Mouse (Mus musculus): ENCODE results near the gene Nat8f6.
A peak's percentile ranks its signal among the peaks of the same experiment; 100 is the strongest.
"Not testable (repeated sequence)": the region's sequence is repeated elsewhere in the genome, so short reads cannot be mapped to it uniquely, and the experiment has no call there.

Gene Nat8f6

DNA sequence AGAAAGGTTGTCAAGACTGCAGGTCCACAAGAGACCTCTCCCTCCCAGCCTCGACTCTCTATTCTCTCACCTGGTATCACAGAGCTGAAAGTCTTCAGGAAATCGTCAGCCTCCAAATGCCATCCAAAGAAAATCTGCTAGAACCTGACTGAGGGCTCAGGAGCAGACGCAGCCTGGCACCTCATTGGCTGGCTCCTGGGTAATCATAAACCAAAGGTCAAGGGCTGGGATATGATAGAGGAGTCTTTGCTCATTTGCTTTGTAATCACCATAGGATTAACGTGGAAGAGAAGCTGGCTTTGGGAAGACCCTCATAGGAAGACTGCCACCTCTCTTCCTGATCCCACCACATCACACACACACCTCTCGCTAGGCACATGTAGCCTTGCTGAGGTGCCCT is at the start of gene Nat8f6, which contains the start of gene Nat8f5:
Nat8f6 (minus strand) TSS at position 118 of the 400 bp plus-strand sequence.
Nat8f5 (minus strand) TSS at position 136 of the 400 bp plus-strand sequence.
- DNase-seq = peak in 1 of 2 experiments; percentile 67

GRCm38 (mm10) chr6:85869006-85869405 is 48.3 kb upstream of the Nat8f6 start, which contains the start of gene Nat8f2:
Gene Nat8f2 (minus strand): TSS chr6:85869158.
- peak; percentile 75 to 84 for DNase-seq

DNA sequence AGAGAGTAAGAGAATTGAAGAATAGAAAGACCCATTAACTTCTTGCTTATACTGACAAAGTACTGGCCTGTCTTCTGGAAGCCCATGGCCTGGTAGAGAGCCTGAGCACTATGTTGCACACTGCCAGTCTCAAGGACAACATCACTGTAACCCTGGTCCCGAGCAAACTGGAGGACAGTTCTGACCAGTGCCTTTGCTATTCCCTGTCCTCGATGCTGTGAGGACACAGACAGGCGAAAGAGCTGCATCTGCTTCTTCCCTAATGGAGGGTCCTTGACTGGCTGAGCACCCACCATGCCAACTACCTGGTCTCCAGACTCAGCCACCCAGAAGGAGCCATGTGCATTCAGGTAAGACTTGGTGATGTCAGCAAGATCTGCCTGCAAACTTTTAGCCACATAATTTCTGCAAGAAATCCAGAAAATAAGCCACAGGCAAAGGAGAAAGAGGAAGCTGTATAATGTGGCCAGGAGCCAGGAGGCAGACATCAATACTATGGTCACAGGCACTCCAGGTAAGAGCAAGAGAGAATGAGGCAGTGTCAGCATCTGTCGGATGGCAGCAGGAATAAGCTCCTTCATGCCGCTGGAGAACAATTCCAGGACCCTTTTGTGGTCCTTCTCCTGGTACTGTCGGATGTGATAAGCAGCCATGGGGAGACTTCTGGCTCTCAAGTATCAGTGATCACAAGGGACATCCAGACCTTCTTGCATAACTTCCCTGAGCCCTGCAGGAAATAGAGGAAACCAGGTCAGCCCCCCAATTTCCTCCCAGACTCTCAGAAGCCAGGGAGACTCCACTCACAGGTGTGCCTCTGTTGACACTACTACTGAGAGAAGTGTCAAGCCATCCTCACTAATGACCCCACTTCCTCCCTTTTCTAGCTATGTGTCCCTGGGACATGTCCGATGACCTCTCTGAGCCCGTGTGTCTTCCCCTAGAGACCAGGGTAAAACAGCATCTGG is 47.3 kb upstream of the Nat8f6 start:
- DNase-seq = peak; percentile 30 to 32

DNA sequence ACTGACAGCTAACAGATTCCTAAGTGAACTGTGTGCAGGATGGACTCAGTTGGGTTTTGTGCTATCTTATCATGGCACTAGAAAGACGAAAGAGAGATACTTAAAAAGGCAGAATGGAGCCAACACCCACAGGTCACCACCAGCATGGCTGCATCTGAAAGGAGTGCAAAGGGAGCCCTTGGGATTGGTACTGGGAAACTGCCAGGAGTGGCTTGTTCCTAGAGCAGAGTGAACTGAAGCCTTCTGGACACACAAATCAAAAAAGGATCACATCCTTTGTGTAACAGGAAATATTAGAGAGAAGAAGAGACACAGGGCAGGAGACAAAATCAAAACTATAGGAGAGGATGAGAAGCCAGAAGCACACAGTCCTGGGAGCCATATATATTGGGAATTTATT is 46.2 kb upstream of the Nat8f6 start:
- not testable (repeated sequence) for DNase-seq

- not testable (repeated sequence) for DNase-seq
Observed at GRCm38 (mm10) chr6:85866166-85866565, 45.4 kb upstream of the Nat8f6 start.

DNA sequence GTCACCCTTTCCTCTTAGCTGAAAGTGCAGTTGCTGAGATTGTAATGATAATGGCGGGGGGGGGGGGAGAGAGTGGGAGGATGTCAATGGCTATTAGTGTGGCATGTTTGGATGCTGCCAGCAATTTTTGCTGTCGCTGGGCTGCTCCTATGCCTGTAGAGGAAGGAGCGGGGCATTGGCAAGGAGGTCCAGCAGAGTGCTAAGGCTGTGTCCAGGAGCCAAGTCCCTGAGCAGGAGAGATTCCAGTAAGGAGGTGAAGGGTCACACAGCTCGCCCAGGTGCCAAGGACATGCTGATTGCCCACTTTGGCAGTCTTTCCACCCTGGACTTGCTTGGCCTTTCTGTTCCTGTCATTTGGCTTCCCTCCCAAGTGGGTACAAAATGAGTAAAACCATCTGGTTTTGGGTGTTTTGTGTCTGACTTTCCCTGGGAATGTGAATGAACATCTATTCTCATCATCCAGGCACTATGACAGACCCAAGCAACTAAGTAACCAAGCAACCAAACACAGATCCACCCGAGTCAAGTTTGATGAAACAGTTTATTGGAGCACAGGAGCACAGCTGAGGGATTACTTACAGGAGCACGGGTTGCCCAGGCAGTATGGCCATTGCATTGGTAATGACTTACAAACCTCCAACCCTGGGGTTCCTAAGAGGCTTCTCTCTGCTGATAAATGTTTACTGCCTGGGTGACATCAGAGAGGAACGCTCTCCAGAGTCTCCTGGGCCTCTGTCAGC is 44.3 kb upstream of the Nat8f6 start:
- DNase-seq = peak; percentile 62 to 77

- no peak for DNase-seq
Observed at GRCm38 (mm10) chr6:85863840-85864239, 43.1 kb upstream of the Nat8f6 start.

GRCm38 (mm10) chr6:85863136-85863535 is 42.4 kb upstream of the Nat8f6 start:
- DNase-seq = no peak

DNA sequence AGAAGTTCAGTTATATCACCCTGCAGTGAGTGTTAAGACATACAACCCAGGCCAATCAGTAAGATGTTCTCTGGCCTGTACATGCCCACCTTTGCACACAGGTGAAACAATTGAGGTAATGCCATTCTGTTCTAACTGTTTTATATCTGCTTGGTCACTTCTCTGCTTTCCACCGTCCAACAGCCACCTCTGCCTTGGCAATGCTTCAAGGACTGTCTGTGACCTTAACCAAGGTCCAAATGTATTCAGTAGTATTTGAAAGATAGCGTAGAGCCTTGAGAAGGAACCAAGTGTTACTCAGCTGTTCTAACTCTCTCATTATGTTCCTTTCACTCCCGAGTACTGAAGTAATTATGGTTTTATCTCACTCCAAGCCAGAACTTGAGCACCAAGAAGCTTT is 41.8 kb upstream of the Nat8f6 start:
- peak; percentile 41 to 59 for DNase-seq

DNA sequence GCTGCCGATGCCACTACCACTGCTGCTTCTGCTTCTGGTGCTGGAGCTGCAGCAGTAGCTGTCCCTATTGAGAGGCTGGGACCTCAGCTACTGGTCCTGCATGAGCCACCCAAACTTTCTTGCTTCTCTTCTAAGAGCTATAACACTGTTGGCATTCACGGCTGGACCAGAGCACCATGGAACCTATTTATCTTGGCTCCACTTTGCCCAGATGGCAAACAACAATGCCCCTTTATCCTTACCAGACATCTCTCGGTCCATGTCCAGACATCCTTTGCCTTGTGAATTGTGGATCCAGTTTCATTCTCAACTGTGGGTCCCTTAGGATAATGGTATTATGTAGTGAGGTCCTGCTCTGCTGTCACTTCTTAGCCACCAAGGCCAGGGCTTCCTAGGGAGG is 40.5 kb upstream of the Nat8f6 start:
- DNase-seq = peak in 1 of 2 experiments; percentile 25

- peak; percentile 76 to 82 for DNase-seq
Observed at GRCm38 (mm10) chr6:85856194-85856678, 35.5 kb upstream of the Nat8f6 start.

DNA sequence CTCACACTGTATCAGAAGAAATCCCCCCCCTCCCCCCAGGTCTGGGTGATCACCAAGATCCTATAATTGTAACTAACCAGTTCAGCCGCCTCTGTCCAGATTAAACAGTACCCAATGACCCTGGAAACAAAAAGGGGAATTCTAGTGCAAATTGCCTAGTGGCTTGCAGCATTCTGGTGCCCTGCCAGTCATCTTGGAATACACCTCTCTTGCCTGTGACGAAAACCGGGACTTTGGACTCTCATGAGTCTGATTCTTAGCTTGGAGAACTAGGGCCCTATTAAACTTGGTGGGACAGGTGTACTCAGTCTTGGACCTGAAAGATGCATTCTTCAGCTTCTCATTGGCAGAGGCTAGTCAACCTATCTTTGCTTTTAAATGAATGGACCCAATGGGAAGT is 32.7 kb upstream of the Nat8f6 start:
- DNase-seq = peak; percentile 70 to 78

DNA sequence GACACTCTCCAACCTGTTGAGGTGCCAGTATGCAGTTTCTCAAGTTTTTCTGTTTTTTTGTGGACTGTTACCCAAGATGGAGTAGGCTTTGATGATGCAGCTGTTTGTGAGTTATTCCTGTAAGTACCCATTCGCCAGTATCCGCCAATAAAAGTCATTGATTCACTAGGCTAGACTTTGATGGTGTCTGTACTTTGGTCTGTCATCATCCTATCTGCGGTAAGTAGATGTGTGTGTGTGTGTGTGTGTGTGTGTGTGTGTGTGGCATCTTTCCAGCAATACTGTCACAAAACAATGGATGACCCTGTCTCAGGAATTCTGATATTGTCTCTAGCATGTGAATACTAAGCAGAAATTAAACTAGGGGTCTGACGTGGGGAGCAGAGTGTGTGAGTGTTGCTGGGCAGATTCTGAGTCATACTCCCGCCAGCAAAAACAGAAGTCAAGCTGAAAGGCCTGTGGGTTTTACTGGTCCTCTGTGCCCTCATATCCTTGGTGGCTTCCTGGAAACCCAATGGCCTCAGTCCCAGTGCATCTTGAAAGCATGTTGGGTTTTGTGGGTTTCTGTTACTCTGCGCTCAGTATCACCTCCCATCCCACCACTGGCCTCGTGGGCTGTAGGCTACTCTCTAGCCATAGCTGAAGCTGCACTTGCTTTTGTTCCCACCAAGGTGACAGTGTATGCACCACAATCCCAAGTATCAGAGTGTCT is 30.5 kb upstream of the Nat8f6 start:
- DNase-seq = no peak

GRCm38 (mm10) chr6:85849240-85849639 is 28.5 kb upstream of the Nat8f6 start:
- DNase-seq = no peak

- no peak for DNase-seq
Observed at GRCm38 (mm10) chr6:85848140-85848539, 27.4 kb upstream of the Nat8f6 start.

DNA sequence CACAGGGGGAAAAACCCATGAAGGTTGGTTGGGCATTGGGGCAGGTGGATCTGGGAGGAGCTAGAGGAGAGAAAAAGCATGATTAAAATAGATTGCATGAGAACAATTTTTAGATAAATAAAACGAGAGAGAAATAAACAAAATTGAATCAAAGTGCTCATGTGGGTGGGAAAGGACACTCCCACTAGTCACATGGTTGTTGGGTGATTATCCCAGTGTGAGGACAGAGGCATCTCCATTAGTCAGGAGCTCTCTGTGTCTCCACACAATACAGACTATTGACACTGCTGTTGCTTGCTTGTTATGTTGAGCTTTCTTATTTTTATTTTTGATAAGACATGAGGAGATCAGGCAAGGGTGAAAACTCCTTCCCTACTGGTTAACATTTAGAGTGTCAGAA is 26.2 kb upstream of the Nat8f6 start:
- no peak for DNase-seq

GRCm38 (mm10) chr6:85843677-85844458 is 23.1 kb upstream of the Nat8f6 start:
- not testable (repeated sequence) for DNase-seq

GRCm38 (mm10) chr6:85839982-85840381 is 19.2 kb upstream of the Nat8f6 start:
- DNase-seq = no peak

GRCm38 (mm10) chr6:85838674-85839073 is 17.9 kb upstream of the Nat8f6 start:
- DNase-seq = no peak

DNA sequence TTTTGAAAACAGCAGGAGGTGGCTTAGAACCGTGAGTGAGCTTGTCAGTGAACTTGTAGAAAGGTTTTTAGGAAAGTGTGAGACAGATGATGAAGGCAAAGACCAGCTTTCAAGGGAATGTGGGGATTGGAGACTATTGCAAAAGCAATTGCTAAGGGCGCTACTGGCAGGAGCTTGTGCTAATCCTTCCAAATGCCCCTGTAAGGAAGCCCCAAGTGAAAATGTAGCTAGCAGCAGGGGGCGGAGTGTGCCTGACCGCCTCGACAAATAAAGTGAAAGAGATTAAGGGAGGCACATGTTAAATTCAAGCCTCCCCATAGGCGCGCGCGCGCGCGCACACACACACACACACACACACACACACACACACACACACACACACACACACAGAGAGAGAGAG is 16.6 kb upstream of the Nat8f6 start:
- DNase-seq = peak; percentile 55 to 61

DNA sequence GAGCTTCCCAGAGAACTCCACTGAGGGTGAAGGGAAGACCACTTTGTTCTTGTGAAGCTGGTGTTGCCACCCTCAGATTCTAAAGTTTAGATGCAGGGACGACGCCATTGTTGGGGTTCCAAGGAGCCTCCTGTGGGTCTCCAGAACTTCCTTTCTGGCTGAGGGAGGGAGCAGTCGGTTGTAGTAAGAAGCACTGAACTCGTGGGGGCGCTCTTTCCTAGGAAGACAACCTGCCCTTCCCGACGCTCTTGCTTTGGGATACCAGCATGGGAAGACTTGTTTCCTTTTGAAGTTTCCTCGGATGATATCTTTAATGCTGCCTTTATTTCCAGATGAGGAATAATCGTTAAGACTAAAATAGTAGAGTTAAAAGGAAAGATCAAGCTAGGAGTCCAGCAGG is 16.1 kb upstream of the Nat8f6 start:
- DNase-seq = peak; percentile 50 to 74

DNA sequence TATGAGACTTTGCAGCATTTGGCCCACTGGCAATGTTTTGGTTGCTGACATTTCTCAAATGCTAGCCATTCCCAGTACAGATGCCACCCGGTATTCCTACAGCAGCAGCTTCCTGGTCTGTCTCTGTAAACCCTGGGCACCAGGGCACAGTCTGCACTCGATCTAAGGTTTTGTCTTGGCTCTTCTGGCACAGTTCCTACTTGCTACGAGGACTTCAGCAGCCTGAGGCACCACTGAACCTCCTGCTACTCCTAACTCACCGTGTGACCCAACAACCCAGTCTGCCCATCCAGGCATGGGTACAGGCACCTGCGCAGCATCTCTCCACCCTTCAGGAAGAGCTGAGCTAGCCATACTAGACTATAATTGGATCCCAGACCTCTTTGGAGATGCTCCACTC is 15.3 kb upstream of the Nat8f6 start:
- DNase-seq = peak in 1 of 2 experiments; percentile 34
